Mouse (Mus musculus) hindbrain, embryonic 14.5 days (tissue): ENCODE results near the gene Tmem206. TPM values are rescaled to one million over a fixed set of nuclear protein-coding genes. Genes with fewer than 3 reads are reported as not detected.

Source experiments
- ATAC-seq: fragments of 200-750 bp; cut with Nextera tagmentation; 2 replicates; pipeline ENCODE4 v1.8.0; 2017; ENCODE audit warnings: moderate number of reproducible peaks, mild to moderate bottlenecking, moderate TSS enrichment, moderate library complexity; ENCODE audit not compliant: low FRiP score
- DNase-seq: peaks from one replicate; pipeline ENCODE4 v3.0.0-alpha.2; 2015; ENCODE audit warnings: low spot score
- H3K27ac ChIP-seq: fragments of 300-500 bp; sonication (generic); 2 replicates; pipeline ENCODE4 v1.5.1; 2014; ENCODE audit warnings: mild to moderate bottlenecking, moderate library complexity
- H3K27me3 ChIP-seq: fragments of 300-500 bp; sonication (generic); 2 replicates; pipeline ENCODE4 v1.6.1; 2014; ENCODE audit warnings: mild to moderate bottlenecking, low read length, mixed read lengths; ENCODE audit not compliant: control insufficient read depth, insufficient read depth
- H3K36me3 ChIP-seq: fragments of 300-500 bp; sonication (generic); replicated peaks from 2 replicates; pipeline ENCODE4 v1.6.1; 2014; ENCODE audit not compliant: control insufficient read depth, insufficient read depth
- H3K4me1 ChIP-seq: fragments of 300-500 bp; sonication (generic); replicated peaks from 2 replicates; pipeline ENCODE4 v1.6.1; 2014; ENCODE audit warnings: antibody characterized with exemption, low read length, mixed read lengths; ENCODE audit not compliant: control insufficient read depth, insufficient read depth
- H3K4me2 ChIP-seq: fragments of 300-500 bp; sonication (generic); replicated peaks from 2 replicates; pipeline ENCODE4 v1.6.1; 2014; ENCODE audit warnings: mild to moderate bottlenecking, moderate library complexity
- H3K4me3 ChIP-seq: fragments of 300-500 bp; sonication (generic); replicated peaks from 2 replicates; pipeline ENCODE4 v1.5.1; 2014; ENCODE audit warnings: mild to moderate bottlenecking, low read length
- H3K9ac ChIP-seq: fragments of 300-500 bp; sonication (generic); 2 replicates; pipeline ENCODE4 v1.6.1; 2014
- H3K9me3 ChIP-seq: fragments of 300-500 bp; sonication (generic); 2 replicates; pipeline ENCODE4 v1.6.1; 2016; ENCODE audit warnings: low read length; ENCODE audit not compliant: control insufficient read depth
- WGBS: fragments of 180-500 bp; shearing (Covaris S2); extraction: QIAGEN DNeasy Blood & Tissue Kit; methylation state at CpG from one replicate; pipeline ENCODE4 v1.1.7; 2014; 5-methylcytosine and 5-hydroxymethylcytosine counted together
- polyA plus RNA-seq: library from polyadenylated mRNA; unstranded; fragments of >200 nt; fragmentation: Nextera tagmentation; extraction: Ambion mirVana; gene quantifications from 2 replicates; pipeline ENCODE4 v1.2.1, GENCODE M21; 2014

Gene Tmem206
- 35.9 and 38.0 TPM in 2 replicates for polyA plus RNA-seq

DNA sequence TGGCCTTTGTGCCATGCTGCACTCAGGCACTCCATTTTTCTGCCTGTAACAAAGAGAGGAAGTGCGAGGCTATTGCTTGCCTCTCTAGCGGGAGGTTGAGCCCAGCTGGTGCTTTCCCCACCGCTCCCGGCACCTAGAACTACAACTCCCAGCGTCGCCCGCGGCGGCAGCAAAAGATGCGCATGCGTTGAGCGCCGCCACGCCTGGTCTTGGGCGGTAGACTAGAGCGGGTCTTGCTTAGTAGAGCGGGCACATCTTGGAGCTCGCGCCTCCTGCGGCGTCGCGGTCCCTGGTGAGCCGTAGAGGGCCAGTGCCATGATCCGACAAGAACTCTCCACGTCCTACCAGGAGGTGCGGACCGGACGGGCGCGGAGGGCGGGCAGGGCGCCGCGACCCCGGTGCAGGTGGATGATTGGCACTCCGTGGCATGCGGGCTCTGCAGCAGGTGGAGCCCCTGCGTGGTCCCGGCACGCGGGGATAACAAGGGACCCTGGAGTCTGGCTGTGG lies at the start of gene Tmem206:
Tmem206 (plus strand) TSS at position 187 of the 507 bp plus-strand sequence.
- Histone ChIP-seq H3K4me2 (peak within 1 kb of the TSS; percentile 57), H3K27me3 (no peaks in the 10 kb centered on the region), H3K27ac (peak within 1 kb of the TSS; percentile 79), H3K36me3 (no peaks in the 10 kb centered on the region), H3K4me3 (peak within 1 kb of the TSS; percentile 66), H3K9ac (peak within 1 kb of the TSS; percentile 81), H3K9me3 (no peaks in the 10 kb centered on the region), H3K4me1 (peaks cover 29% of the 10 kb centered on the region)
- peak; percentile 99 for DNase-seq
- ATAC-seq, result peak; percentile 96
- under 1% methylated on average over 42 of the region's 42 CpGs for WGBS

DNA sequence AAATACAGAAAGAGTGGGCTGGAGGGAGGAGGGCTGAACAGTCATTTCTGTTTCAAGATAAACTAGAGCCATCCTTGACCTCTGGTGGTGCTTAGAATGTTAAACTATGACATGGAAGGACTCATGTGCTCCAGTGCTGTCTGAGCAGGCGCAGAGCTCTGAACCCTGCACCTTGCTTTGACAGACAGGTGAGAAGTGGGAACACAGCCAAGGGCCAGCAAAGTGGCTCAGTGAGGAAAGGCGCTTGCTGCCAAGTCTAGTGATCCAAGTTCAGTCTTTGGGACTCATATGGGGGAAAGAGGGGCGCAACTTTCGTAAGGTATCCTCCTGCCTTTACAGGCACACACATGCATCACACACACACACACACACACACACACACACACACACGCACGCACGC lies 49.5 kb upstream of the Tmem206 start:
- DNase-seq, result no peak
- Histone ChIP-seq H3K4me1 (no peaks in the 10 kb centered on the region), H3K4me3 (no peak overlapping the region), H3K9ac (no peak overlapping the region), H3K27ac (no peak overlapping the region), H3K27me3 (no peaks in the 10 kb centered on the region), H3K36me3 (no peaks in the 10 kb centered on the region), H3K4me2 (no peak overlapping the region), H3K9me3 (no peaks in the 10 kb centered on the region)
- no peak for ATAC-seq
- WGBS, result 90% methylated on average over 7 of the region's 7 CpGs

DNA sequence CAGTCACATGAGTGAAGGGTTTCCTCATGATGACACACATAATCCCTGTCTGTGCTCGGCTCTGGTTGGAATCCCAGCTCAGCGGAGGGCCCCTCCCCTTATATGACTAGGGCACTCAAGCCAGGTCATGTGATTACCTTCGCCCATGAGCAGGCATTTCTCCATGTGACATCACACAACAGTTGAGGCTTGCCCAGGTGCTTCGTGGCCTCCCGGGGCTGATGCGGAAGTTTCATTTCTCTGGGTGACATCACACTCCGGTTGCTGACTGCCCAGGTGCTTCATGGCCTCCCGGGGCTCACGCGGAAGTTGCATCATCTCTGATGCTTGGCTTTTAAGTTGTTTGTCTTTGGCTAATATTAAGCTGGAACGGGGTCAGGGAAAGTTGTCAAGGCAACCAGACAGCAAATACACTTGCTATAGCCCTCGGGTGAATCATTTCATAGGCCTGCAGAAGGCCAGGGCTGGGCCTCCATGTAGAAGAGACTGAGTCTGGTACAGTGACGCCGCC lies 48.1 kb upstream of the Tmem206 start:
- Histone ChIP-seq H3K27me3 (no peaks in the 10 kb centered on the region), H3K36me3 (no peaks in the 10 kb centered on the region), H3K4me1 (no peaks in the 10 kb centered on the region), H3K4me3 (no peak overlapping the region), H3K9me3 (no peaks in the 10 kb centered on the region), H3K4me2 (no peak overlapping the region), H3K9ac (no peak overlapping the region), H3K27ac (no peak overlapping the region)
- WGBS, result 80% methylated on average over 14 of the region's 14 CpGs
- DNase-seq, result no peak
- no peak for ATAC-seq

DNA sequence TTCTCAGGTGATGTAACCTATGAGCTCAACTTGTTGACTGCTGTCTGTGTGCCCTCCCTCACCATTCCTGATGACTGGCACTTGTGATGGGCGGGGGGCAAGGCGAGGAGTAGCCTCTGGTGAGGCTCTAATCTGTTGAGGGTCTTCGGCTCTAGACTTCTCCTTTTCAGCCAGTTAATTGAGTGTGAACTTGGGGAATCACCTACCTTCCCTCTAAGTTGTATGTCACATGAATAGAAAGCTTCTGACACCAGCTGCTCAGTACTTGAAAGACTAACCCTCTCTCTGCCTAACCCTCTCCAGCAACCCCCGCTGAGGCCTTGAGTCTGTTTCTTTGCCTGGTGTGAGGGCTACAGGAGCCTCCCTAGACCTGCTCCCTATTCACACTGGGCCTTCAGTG lies 47.4 kb upstream of the Tmem206 start:
- 89% methylated on average over 4 of the region's 4 CpGs for WGBS
- H3K9me3 ChIP-seq, result no peaks in the 10 kb centered on the region
- no peak overlapping the region for H3K9ac ChIP-seq
- H3K4me2 ChIP-seq, result no peak overlapping the region
- no peak overlapping the region for H3K4me3 ChIP-seq
- H3K27me3 ChIP-seq, result no peaks in the 10 kb centered on the region
- DNase-seq (no peak), ATAC-seq (no peak)
- H3K4me1 ChIP-seq, result no peaks in the 10 kb centered on the region
- no peak overlapping the region for H3K27ac ChIP-seq
- H3K36me3 ChIP-seq, result no peaks in the 10 kb centered on the region

DNA sequence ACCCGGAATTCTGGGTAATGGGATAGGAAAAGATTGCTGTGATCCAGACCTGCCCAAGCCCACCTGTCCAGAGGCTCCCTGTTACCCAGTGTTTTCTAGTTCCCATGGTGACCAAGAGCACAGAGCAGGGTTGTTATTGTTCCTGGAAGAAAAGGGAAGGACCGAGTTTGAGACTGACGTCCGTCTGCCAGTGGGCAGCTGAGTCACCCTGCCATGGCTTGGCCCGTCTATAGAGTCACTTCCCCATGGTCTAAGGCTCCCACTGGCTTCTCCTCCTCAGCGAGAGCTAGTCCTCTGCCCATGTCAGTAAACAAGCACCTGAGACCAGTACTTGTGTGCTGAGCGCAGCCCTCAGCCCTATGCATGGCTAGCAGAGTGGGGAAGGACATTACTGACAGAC lies 44.5 kb upstream of the Tmem206 start:
- Histone ChIP-seq H3K4me3 (no peak overlapping the region), H3K36me3 (no peaks in the 10 kb centered on the region), H3K27ac (no peak overlapping the region), H3K4me1 (no peaks in the 10 kb centered on the region), H3K9ac (no peak overlapping the region), H3K4me2 (no peak overlapping the region), H3K9me3 (no peaks in the 10 kb centered on the region), H3K27me3 (no peaks in the 10 kb centered on the region)
- WGBS, result 68% methylated on average over 7 of the region's 7 CpGs
- no peak for DNase-seq
- no peak for ATAC-seq

DNA sequence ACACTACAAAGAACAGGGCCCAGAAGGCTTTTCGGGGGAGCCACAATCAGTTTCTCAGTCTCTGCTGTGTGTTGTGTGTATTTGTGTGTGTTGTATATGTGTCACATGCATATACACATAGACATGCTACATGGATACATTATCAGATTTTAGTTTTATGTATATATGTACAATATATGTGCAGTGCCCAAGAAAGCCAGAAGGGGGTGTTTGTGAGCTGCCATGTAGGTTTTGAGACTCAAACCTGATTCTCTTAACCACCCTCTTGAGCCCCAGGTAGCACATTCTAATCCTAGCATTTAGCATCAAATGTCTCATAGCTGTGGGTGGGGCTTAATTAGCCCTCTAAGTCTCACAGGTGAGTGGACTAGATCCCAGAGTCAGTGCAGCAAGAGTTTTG lies 43.4 kb upstream of the Tmem206 start:
- H3K27ac ChIP-seq, result no peak overlapping the region
- ATAC-seq (no peak), DNase-seq (no peak)
- no peak overlapping the region for H3K4me2 ChIP-seq
- no peaks in the 10 kb centered on the region for H3K36me3 ChIP-seq
- H3K27me3 ChIP-seq, result no peaks in the 10 kb centered on the region
- 96% methylated on average over 1 of the region's 1 CpGs for WGBS
- H3K4me3 ChIP-seq, result no peak overlapping the region
- no peak overlapping the region for H3K9ac ChIP-seq
- no peaks in the 10 kb centered on the region for H3K9me3 ChIP-seq
- no peaks in the 10 kb centered on the region for H3K4me1 ChIP-seq

DNA sequence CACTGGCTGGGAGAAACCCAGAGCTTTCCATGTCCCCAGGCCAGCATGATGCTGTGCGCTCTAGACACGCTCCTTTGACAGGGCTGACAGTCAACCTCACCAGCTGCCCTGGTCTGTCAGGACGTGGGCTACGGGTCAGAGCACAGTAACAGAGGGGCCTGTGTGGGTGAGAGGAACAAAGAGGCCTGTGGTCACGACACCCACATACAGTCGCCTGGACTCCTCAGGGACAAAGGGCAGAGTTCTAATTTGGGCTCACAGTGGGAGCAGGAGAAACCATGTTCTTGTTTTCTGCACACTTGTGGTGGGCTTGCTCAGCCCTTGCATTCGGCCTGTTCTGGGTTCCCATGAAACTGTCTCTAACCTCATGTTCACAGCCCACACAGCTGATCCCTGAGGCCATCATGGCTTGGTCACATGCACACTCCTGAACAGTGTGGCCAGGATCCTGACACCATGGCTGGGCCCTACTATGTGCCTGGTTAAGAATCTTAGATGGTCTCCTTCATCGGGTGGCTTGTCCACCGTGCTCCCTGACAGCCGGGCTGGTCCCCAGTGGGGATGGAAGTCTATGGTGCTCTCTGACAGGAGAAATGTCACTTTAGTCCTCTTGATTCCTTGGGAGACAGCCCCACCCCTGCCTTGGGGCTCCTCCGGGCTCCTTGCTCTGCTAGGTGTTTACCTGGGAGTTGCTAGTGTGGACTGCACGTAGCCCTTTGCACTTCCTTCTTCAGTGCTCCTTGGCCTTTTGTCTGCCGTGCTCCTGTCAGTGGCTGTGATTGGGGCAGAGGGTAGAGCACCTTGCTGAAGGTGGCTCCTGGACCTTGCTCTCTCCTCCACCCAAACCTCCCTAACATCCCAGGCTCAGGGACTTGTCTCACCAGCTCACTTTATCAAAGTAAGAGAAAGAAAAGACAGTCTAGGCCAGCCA lies 42.3 kb upstream of the Tmem206 start:
- WGBS, result 72% methylated on average over 13 of the region's 13 CpGs
- H3K36me3 ChIP-seq, result no peaks in the 10 kb centered on the region
- no peaks in the 10 kb centered on the region for H3K27me3 ChIP-seq
- no peaks in the 10 kb centered on the region for H3K9me3 ChIP-seq
- no peak for ATAC-seq
- no peaks in the 10 kb centered on the region for H3K4me1 ChIP-seq
- H3K4me3 ChIP-seq, result no peak overlapping the region
- no peak overlapping the region for H3K9ac ChIP-seq
- no peak overlapping the region for H3K4me2 ChIP-seq
- H3K27ac ChIP-seq, result no peak overlapping the region
- no peak for DNase-seq

DNA sequence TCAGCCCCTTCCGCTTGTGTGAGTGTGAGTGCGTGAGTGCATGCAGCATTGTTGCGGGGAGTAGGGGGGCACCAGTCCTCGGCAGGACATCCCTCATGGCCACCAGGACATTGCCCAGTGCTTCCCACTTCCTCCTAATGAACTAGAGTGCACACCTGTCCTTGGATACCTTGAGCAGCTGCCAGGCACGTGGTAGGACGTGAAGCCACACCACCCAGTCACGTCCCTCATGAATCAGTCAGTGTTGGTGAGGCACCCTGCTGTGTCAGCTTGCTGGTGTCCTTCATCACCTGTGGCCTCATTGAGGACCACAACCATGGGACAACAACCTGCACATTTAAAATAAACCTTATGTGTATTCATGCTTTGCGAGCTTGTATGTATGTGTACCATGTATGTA lies 41.2 kb upstream of the Tmem206 start:
- WGBS, result 88% methylated on average over 8 of the region's 8 CpGs

DNA sequence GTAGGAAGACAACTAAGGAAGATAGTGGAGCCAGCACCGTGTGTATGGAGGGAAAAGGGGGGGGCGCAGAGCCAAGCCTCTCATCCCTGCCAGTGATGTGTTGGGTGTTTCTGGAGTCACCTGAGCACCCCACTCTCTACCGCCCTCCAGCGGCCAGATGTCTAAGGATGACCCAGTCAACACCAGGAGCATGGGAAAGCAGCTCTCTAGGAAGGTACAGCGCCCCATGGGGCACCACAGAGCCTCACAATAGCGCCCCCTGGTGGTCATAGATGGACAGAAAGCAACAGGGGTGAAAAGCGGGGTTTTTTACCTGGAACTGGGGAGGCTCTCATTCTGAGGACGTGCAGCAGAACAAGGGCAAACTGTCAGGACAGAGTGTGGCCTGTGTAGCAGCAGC lies 37.0 kb upstream of the Tmem206 start:
- H3K9me3 ChIP-seq, result no peaks in the 10 kb centered on the region
- DNase-seq, result no peak
- no peak overlapping the region for H3K9ac ChIP-seq
- 27% methylated on average over 8 of the region's 8 CpGs for WGBS
- H3K27me3 ChIP-seq, result no peaks in the 10 kb centered on the region
- no peaks in the 10 kb centered on the region for H3K36me3 ChIP-seq
- ATAC-seq, result no peak
- H3K4me2 ChIP-seq, result no peak overlapping the region
- no peaks in the 10 kb centered on the region for H3K4me1 ChIP-seq
- H3K27ac ChIP-seq, result no peak overlapping the region
- H3K4me3 ChIP-seq, result no peak overlapping the region

More for the DNA sequence above, 41.2 kb upstream of the Tmem206 start:
- no peak for ATAC-seq
- no peak for DNase-seq
- Histone ChIP-seq H3K4me3 (no peak overlapping the region), H3K27me3 (no peaks in the 10 kb centered on the region), H3K27ac (no peak overlapping the region), H3K4me2 (no peak overlapping the region), H3K4me1 (no peaks in the 10 kb centered on the region), H3K36me3 (no peaks in the 10 kb centered on the region), H3K9me3 (no peaks in the 10 kb centered on the region), H3K9ac (no peak overlapping the region)
